Mouse (Mus musculus) cerebellum, adult 2 months (tissue): ENCODE results near the gene Mtap. TPM values are rescaled to one million over a fixed set of nuclear protein-coding genes. Genes with fewer than 3 reads are reported as not detected.

Experiments
- DNase-seq, 2 experiments: peaks; one replicate each; pipeline ENCODE4 v3.0.0; 2021
- H3K27ac ChIP-seq: fragments of 200-500 bp; 2 replicates; pipeline ENCODE4 v1.5.1; 2012; ENCODE audit warnings: low read length, control low read depth, inconsistent platforms; ENCODE audit not compliant: insufficient read depth
- H3K27me3 ChIP-seq: fragments of 200-500 bp; 2 replicates; pipeline ENCODE4 v1.6.1; 2012; ENCODE audit warnings: inconsistent platforms, mild to moderate bottlenecking, low read length, moderate library complexity; ENCODE audit not compliant: control insufficient read depth, insufficient read depth
- H3K4me1 ChIP-seq: fragments of 200-500 bp; 2 replicates; pipeline ENCODE4 v1.6.1; 2011; ENCODE audit warnings: low read length; ENCODE audit not compliant: control insufficient read depth, insufficient read depth
- H3K4me3 ChIP-seq: fragments of 200-500 bp; replicated peaks from 2 replicates; pipeline ENCODE3; 2011; ENCODE audit warnings: mild to moderate bottlenecking, low read depth, low read length, control low read depth; ENCODE audit not compliant: insufficient read depth
- CTCF ChIP-seq: fragments of 200-500 bp; IDR thresholded peaks from 2 replicates; pipeline ENCODE4 v1.5.1; 2011; ENCODE audit warnings: low read depth, mild to moderate bottlenecking, control low read depth, low read length, moderate library complexity, borderline replicate concordance; ENCODE audit not compliant: insufficient read depth
- POLR2A ChIP-seq: fragments of 200-500 bp; IDR thresholded peaks from 2 replicates; pipeline ENCODE4 v1.6.1; 2011; ENCODE audit warnings: low read length, control low read depth, borderline replicate concordance; ENCODE audit not compliant: insufficient read depth
- WGBS: fragments of 180-500 bp; shearing (Covaris S2); methylation state at CpG from one replicate; pipeline ENCODE4 v1.1.7; 2018; 5-methylcytosine and 5-hydroxymethylcytosine counted together
- polyA plus RNA-seq: library from polyadenylated mRNA; depleted of rRNA; stranded (reverse); fragments of >200 nt; gene quantifications from 2 replicates; pipeline ENCODE4 v1.2.3, GENCODE M21; 2012

Gene Mtap
- polyA plus RNA-seq, 1 experiment = 12.6 TPM

- Histone ChIP-seq H3K4me3 (no peak overlapping the region), H3K27ac (no peak overlapping the region), H3K4me1 (no peaks in the 10 kb centered on the region), H3K27me3 (no peaks in the 10 kb centered on the region)
- TF ChIP-seq POLR2A = no peak
- no peak for TF ChIP-seq CTCF
- no peak for DNase-seq
- WGBS = 68% methylated on average over 2 of the region's 2 CpGs
These were observed 27.8 kb downstream of the Mtap start for GRCm38 (mm10) chr4:89164681-89165080.

- Histone ChIP-seq H3K4me3 (no peak overlapping the region), H3K27ac (no peak overlapping the region), H3K27me3 (no peaks in the 10 kb centered on the region), H3K4me1 (no peaks in the 10 kb centered on the region)
- TF ChIP-seq POLR2A (no peak), CTCF (no peak)
- DNase-seq = no peak
- 97% methylated on average over 9 of the region's 9 CpGs for WGBS
These were observed 32.0 kb downstream of the Mtap start for GRCm38 (mm10) chr4:89168877-89169276.

- no peaks in the 10 kb centered on the region for H3K4me1 ChIP-seq
- no peak overlapping the region for H3K27ac ChIP-seq
- TF ChIP-seq POLR2A (no peak), CTCF (no peak)
- no peak for DNase-seq
- H3K27me3 ChIP-seq = no peaks in the 10 kb centered on the region
- 74% methylated on average over 4 of the region's 4 CpGs for WGBS
- no peak overlapping the region for H3K4me3 ChIP-seq
These were observed 32.8 kb downstream of the Mtap start for GRCm38 (mm10) chr4:89169739-89170138.

GRCm38 (mm10) chr4:89170931-89171330 lies 34.0 kb downstream of the Mtap start:
- H3K27ac ChIP-seq = no peak overlapping the region
- no peaks in the 10 kb centered on the region for H3K27me3 ChIP-seq
- TF ChIP-seq POLR2A (no peak), CTCF (no peak)
- DNase-seq = no peak
- no peak overlapping the region for H3K4me3 ChIP-seq
- 97% methylated on average over 6 of the region's 6 CpGs for WGBS
- no peaks in the 10 kb centered on the region for H3K4me1 ChIP-seq

- Histone ChIP-seq H3K4me3 (no peak overlapping the region), H3K4me1 (no peaks in the 10 kb centered on the region), H3K27me3 (no peaks in the 10 kb centered on the region), H3K27ac (no peak overlapping the region)
- WGBS = 95% methylated on average over 14 of the region's 14 CpGs
- DNase-seq = no peak
- no peak for TF ChIP-seq POLR2A
- TF ChIP-seq CTCF = no peak
These were observed 36.1 kb downstream of the Mtap start for GRCm38 (mm10) chr4:89172873-89173605.

- no peak overlapping the region for H3K27ac ChIP-seq
- H3K4me3 ChIP-seq = no peak overlapping the region
- no peak for TF ChIP-seq POLR2A
- no peak for TF ChIP-seq CTCF
- DNase-seq = no peak
- no peaks in the 10 kb centered on the region for H3K4me1 ChIP-seq
- 84% methylated on average over 6 of the region's 6 CpGs for whole genome bisulfite sequencing
- no peaks in the 10 kb centered on the region for H3K27me3 ChIP-seq
These were observed 40.8 kb downstream of the Mtap start for GRCm38 (mm10) chr4:89177514-89178307.

- Histone ChIP-seq H3K4me1 (no peaks in the 10 kb centered on the region), H3K4me3 (no peak overlapping the region), H3K27ac (no peak overlapping the region), H3K27me3 (no peaks in the 10 kb centered on the region)
- no peak for DNase-seq
- TF ChIP-seq CTCF (no peak), POLR2A (no peak)
- WGBS = 99% methylated on average over 5 of the region's 5 CpGs
These were observed 43.2 kb downstream of the Mtap start for GRCm38 (mm10) chr4:89180121-89180520.

- no peak for TF ChIP-seq POLR2A
- no peak for TF ChIP-seq CTCF
- Histone ChIP-seq H3K4me1 (no peaks in the 10 kb centered on the region), H3K27ac (no peak overlapping the region), H3K27me3 (no peaks in the 10 kb centered on the region), H3K4me3 (no peak overlapping the region)
- 95% methylated on average over 2 of the region's 2 CpGs for WGBS
- no peak for DNase-seq
These were observed 44.7 kb downstream of the Mtap start for GRCm38 (mm10) chr4:89181656-89182055.
